Mouse (Mus musculus): ENCODE measurements at regions not wholly inside any gene's neighbourhood (a gene's known extent, or its start where the extent isn't known, plus 50 kb on each side); places are given as distances from the start of the nearest gene placed in this dataset.

- H3K79me2 ChIP-seq (ENCODE audit: control insufficient read depth, insufficient read depth), result no peaks in the 10 kb centered on the region
- H3K4me3 ChIP-seq (ENCODE audit: insufficient read depth, poor library complexity, severe bottlenecking), result no peak overlapping the region
- no peaks in the 10 kb centered on the region for H3K79me3 ChIP-seq (ENCODE audit: low read depth)
- no peaks in the 10 kb centered on the region for H3K36me3 ChIP-seq (ENCODE audit: control insufficient read depth, insufficient read depth)
- H3ac ChIP-seq (ENCODE audit: control insufficient read depth, insufficient read length, low read depth), result no peak overlapping the region
- H3K27me3 ChIP-seq (ENCODE audit: control insufficient read depth, insufficient read depth, insufficient read length), result no peaks in the 10 kb centered on the region
- TF ChIP-seq CTCF (IDR thresholded peaks at IDR 0.05; ENCODE audit: control insufficient read depth, insufficient read depth, insufficient read length) (no peak), MAX (IDR thresholded peaks at IDR 0.05) (no peak), CEBPB (IDR thresholded peaks at IDR 0.05; ENCODE audit: low read depth) (no peak), MYOG (IDR thresholded peaks at IDR 0.05; ENCODE audit: control insufficient read depth, extremely low read depth, insufficient read length) (no peak), MYOD1 (IDR thresholded peaks at IDR 0.05; ENCODE audit: control insufficient read depth, insufficient read length, low read depth) (no peak), FOSL1 (IDR thresholded peaks at IDR 0.05; ENCODE audit: insufficient read depth, low read length, poor library complexity, severe bottlenecking) (no peak), USF1 (IDR thresholded peaks at IDR 0.05; ENCODE audit: low read depth) (no peak)
These were observed 169.0 kb upstream of the Igfbp7 start for GRCm38 (mm10) chr5:77576881-77577280.

GRCm38 (mm10) chr5:77575780-77576179 lies 167.9 kb upstream of the Igfbp7 start:
- H3K79me2 ChIP-seq (ENCODE audit: control insufficient read depth, insufficient read depth), result no peaks in the 10 kb centered on the region
- no peaks in the 10 kb centered on the region for H3K36me3 ChIP-seq (ENCODE audit: control insufficient read depth, insufficient read depth)
- no peak for TF ChIP-seq USF1 (IDR thresholded peaks at IDR 0.05; ENCODE audit: low read depth)
- no peak for TF ChIP-seq MYOD1 (IDR thresholded peaks at IDR 0.05; ENCODE audit: control insufficient read depth, insufficient read length, low read depth)
- no peak for TF ChIP-seq CTCF (IDR thresholded peaks at IDR 0.05; ENCODE audit: control insufficient read depth, insufficient read depth, insufficient read length)
- TF ChIP-seq MAX (IDR thresholded peaks at IDR 0.05), result no peak
- no peak for TF ChIP-seq FOSL1 (IDR thresholded peaks at IDR 0.05; ENCODE audit: insufficient read depth, low read length, poor library complexity, severe bottlenecking)
- no peak for TF ChIP-seq CEBPB (IDR thresholded peaks at IDR 0.05; ENCODE audit: low read depth)
- TF ChIP-seq MYOG (IDR thresholded peaks at IDR 0.05; ENCODE audit: control insufficient read depth, extremely low read depth, insufficient read length), result no peak
- no peaks in the 10 kb centered on the region for H3K27me3 ChIP-seq (ENCODE audit: control insufficient read depth, insufficient read depth, insufficient read length)
- H3ac ChIP-seq (ENCODE audit: control insufficient read depth, insufficient read length, low read depth), result no peak overlapping the region
- no peak overlapping the region for H3K4me3 ChIP-seq (ENCODE audit: insufficient read depth, poor library complexity, severe bottlenecking)
- no peaks in the 10 kb centered on the region for H3K79me3 ChIP-seq (ENCODE audit: low read depth)

- Histone ChIP-seq H3K79me2 (ENCODE audit: control insufficient read depth, insufficient read depth) (no peaks in the 10 kb centered on the region), H3K79me3 (ENCODE audit: low read depth) (no peaks in the 10 kb centered on the region)
- no peak for TF ChIP-seq CEBPB (IDR thresholded peaks at IDR 0.05; ENCODE audit: low read depth)
- no peak for TF ChIP-seq MAX (IDR thresholded peaks at IDR 0.05)
- TF ChIP-seq MYOG (IDR thresholded peaks at IDR 0.05; ENCODE audit: control insufficient read depth, extremely low read depth, insufficient read length), result no peak
- TF ChIP-seq MYOD1 (IDR thresholded peaks at IDR 0.05; ENCODE audit: control insufficient read depth, insufficient read length, low read depth), result no peak
- TF ChIP-seq CTCF (IDR thresholded peaks at IDR 0.05; ENCODE audit: control insufficient read depth, insufficient read depth, insufficient read length), result no peak
- no peak for TF ChIP-seq USF1 (IDR thresholded peaks at IDR 0.05; ENCODE audit: low read depth)
- no peak for TF ChIP-seq FOSL1 (IDR thresholded peaks at IDR 0.05; ENCODE audit: insufficient read depth, low read length, poor library complexity, severe bottlenecking)
These were observed 162.5 kb upstream of the Igfbp7 start for GRCm38 (mm10) chr5:77570364-77570763.

GRCm38 (mm10) chr5:77568121-77568520 lies 160.3 kb upstream of the Igfbp7 start:
- Histone ChIP-seq H3K4me3 (ENCODE audit: insufficient read depth, poor library complexity, severe bottlenecking) (no peak overlapping the region), H3K36me3 (ENCODE audit: control insufficient read depth, insufficient read depth) (no peaks in the 10 kb centered on the region), H3K79me3 (ENCODE audit: low read depth) (no peaks in the 10 kb centered on the region), H3K27me3 (ENCODE audit: control insufficient read depth, insufficient read depth, insufficient read length) (peaks cover 6% of the 10 kb centered on the region), H3K79me2 (ENCODE audit: control insufficient read depth, insufficient read depth) (no peaks in the 10 kb centered on the region), H3ac (ENCODE audit: control insufficient read depth, insufficient read length, low read depth) (no peak overlapping the region)
- no peak for TF ChIP-seq MYOG (IDR thresholded peaks at IDR 0.05; ENCODE audit: control insufficient read depth, extremely low read depth, insufficient read length)
- no peak for TF ChIP-seq USF1 (IDR thresholded peaks at IDR 0.05; ENCODE audit: low read depth)
- no peak for TF ChIP-seq CEBPB (IDR thresholded peaks at IDR 0.05; ENCODE audit: low read depth)
- no peak for TF ChIP-seq CTCF (IDR thresholded peaks at IDR 0.05; ENCODE audit: control insufficient read depth, insufficient read depth, insufficient read length)
- no peak for TF ChIP-seq FOSL1 (IDR thresholded peaks at IDR 0.05; ENCODE audit: insufficient read depth, low read length, poor library complexity, severe bottlenecking)
- TF ChIP-seq MAX (IDR thresholded peaks at IDR 0.05), result no peak
- no peak for TF ChIP-seq MYOD1 (IDR thresholded peaks at IDR 0.05; ENCODE audit: control insufficient read depth, insufficient read length, low read depth)

More at GRCm38 (mm10) chr5:77570364-77570763, 162.5 kb upstream of the Igfbp7 start:
- Histone ChIP-seq H3K36me3 (ENCODE audit: control insufficient read depth, insufficient read depth) (no peaks in the 10 kb centered on the region), H3ac (ENCODE audit: control insufficient read depth, insufficient read length, low read depth) (no peak overlapping the region), H3K4me3 (ENCODE audit: insufficient read depth, poor library complexity, severe bottlenecking) (no peak overlapping the region), H3K27me3 (ENCODE audit: control insufficient read depth, insufficient read depth, insufficient read length) (peaks cover 6% of the 10 kb centered on the region)

GRCm38 (mm10) chr5:77552580-77552979 lies 144.7 kb upstream of the Igfbp7 start:
- no peak overlapping the region for H3ac ChIP-seq (ENCODE audit: control insufficient read depth, insufficient read length, low read depth)
- H3K79me3 ChIP-seq (ENCODE audit: low read depth), result no peaks in the 10 kb centered on the region
- H3K4me3 ChIP-seq (ENCODE audit: insufficient read depth, poor library complexity, severe bottlenecking), result no peak overlapping the region
- H3K27me3 ChIP-seq (ENCODE audit: control insufficient read depth, insufficient read depth, insufficient read length), result peaks cover 5% of the 10 kb centered on the region
- no peak for TF ChIP-seq MYOG (IDR thresholded peaks at IDR 0.05; ENCODE audit: control insufficient read depth, extremely low read depth, insufficient read length)
- H3K79me2 ChIP-seq (ENCODE audit: control insufficient read depth, insufficient read depth), result no peaks in the 10 kb centered on the region
- no peaks in the 10 kb centered on the region for H3K36me3 ChIP-seq (ENCODE audit: control insufficient read depth, insufficient read depth)

GRCm38 (mm10) chr5:77552081-77552480 lies 144.2 kb upstream of the Igfbp7 start:
- H3K79me3 ChIP-seq (ENCODE audit: low read depth), result no peaks in the 10 kb centered on the region
- no peaks in the 10 kb centered on the region for H3K79me2 ChIP-seq (ENCODE audit: control insufficient read depth, insufficient read depth)
- H3K36me3 ChIP-seq (ENCODE audit: control insufficient read depth, insufficient read depth), result no peaks in the 10 kb centered on the region
- no peak overlapping the region for H3ac ChIP-seq (ENCODE audit: control insufficient read depth, insufficient read length, low read depth)
- TF ChIP-seq USF1 (IDR thresholded peaks at IDR 0.05; ENCODE audit: low read depth) (no peak), MYOD1 (IDR thresholded peaks at IDR 0.05; ENCODE audit: control insufficient read depth, insufficient read length, low read depth) (no peak), CTCF (IDR thresholded peaks at IDR 0.05; ENCODE audit: control insufficient read depth, insufficient read depth, insufficient read length) (no peak), MYOG (IDR thresholded peaks at IDR 0.05; ENCODE audit: control insufficient read depth, extremely low read depth, insufficient read length) (no peak), CEBPB (IDR thresholded peaks at IDR 0.05; ENCODE audit: low read depth) (no peak), FOSL1 (IDR thresholded peaks at IDR 0.05; ENCODE audit: insufficient read depth, low read length, poor library complexity, severe bottlenecking) (no peak), MAX (IDR thresholded peaks at IDR 0.05) (no peak)
- peaks cover 5% of the 10 kb centered on the region for H3K27me3 ChIP-seq (ENCODE audit: control insufficient read depth, insufficient read depth, insufficient read length)
- H3K4me3 ChIP-seq (ENCODE audit: insufficient read depth, poor library complexity, severe bottlenecking), result no peak overlapping the region
